In genomic region chr12:100781428-100782120, GRCm38 (mm10) we compare ENCODE assay signal across 16 mouse cellular contexts.
"Had no signal": no experiment of that assay in that cellular context is flagged by ENCODE, and none has a peak within 500 bp of the region (broad histone marks: within the 10 kb centered on the region; RNA-seq: fewer than 3 reads in every experiment).

No protein-coding gene starts in this region.

- H3K9me3 ChIP-seq: kidney, embryonic 15.5 days; limb, embryonic 10.5 days; limb, embryonic 13.5 days; liver, embryonic 12.5 days; liver, embryonic 15.5 days; lung, embryonic 15.5 days had no signal

- H3K4me2 ChIP-seq: kidney, embryonic 15.5 days; limb, embryonic 13.5 days; liver, embryonic 12.5 days; liver, embryonic 15.5 days; lung, embryonic 15.5 days; midbrain, embryonic 11.5 days had no signal

- H3K27ac ChIP-seq: kidney, embryonic 15.5 days; limb, embryonic 10.5 days; limb, embryonic 13.5 days; liver, embryonic 12.5 days; liver, embryonic 15.5 days; lung, embryonic 15.5 days had no signal

- H3K27me3 ChIP-seq: kidney, embryonic 15.5 days; limb, embryonic 13.5 days; liver, embryonic 12.5 days; liver, embryonic 15.5 days; lung, embryonic 15.5 days had no signal

- H3K36me3 ChIP-seq: kidney, embryonic 15.5 days; limb, embryonic 10.5 days; limb, embryonic 13.5 days; liver, embryonic 12.5 days; liver, embryonic 15.5 days; lung, embryonic 15.5 days had no signal

- H3K9ac ChIP-seq: kidney, embryonic 15.5 days; limb, embryonic 13.5 days; liver, embryonic 12.5 days; liver, embryonic 15.5 days; lung, embryonic 15.5 days had no signal

- DNase-seq: kidney, postnatal 10 days; layer of hippocampus, adult 9-11 months; liver; lung, adult 18-20 months; lung, postnatal 10 days; lung, postnatal 36 days; midbrain, embryonic 14.5 days; thymus, postnatal 36 days had no signal

- ATAC-seq: liver, embryonic 12.5 days had no signal

- H3K4me3 ChIP-seq: kidney, embryonic 15.5 days; limb, embryonic 10.5 days; limb, embryonic 13.5 days; liver, embryonic 12.5 days; liver, embryonic 15.5 days; lung, embryonic 15.5 days; megakaryocyte, embryonic 14.5 days had no signal
